Mouse (Mus musculus) heart, embryonic 10.5 days (tissue): ENCODE measurements around the gene Mast1. TPM values are rescaled to one million over a fixed set of nuclear protein-coding genes. Genes with fewer than 3 reads are reported as not detected.

Experiments used
- DNase-seq: peaks from one replicate; pipeline ENCODE4 v3.0.0-alpha.2; 2017; ENCODE audit warnings: low spot score
- H3K27ac ChIP-seq: fragments of 300-500 bp; sonication (generic); 2 replicates; pipeline ENCODE4 v1.5.1; 2016; ENCODE audit warnings: mild to moderate bottlenecking
- H3K27me3 ChIP-seq: fragments of 300-500 bp; sonication (generic); 2 replicates; pipeline ENCODE4 v1.6.1; 2016; ENCODE audit warnings: mild to moderate bottlenecking; ENCODE audit not compliant: poor library complexity, insufficient read depth, severe bottlenecking
- H3K36me3 ChIP-seq: fragments of 300-500 bp; sonication (generic); 2 replicates; pipeline ENCODE4 v1.6.1; 2016; ENCODE audit warnings: mild to moderate bottlenecking, moderate library complexity
- H3K4me1 ChIP-seq: fragments of 300-500 bp; sonication (generic); 2 replicates; pipeline ENCODE4 v1.6.1; 2016; ENCODE audit warnings: mild to moderate bottlenecking
- H3K4me3 ChIP-seq: fragments of 300-500 bp; sonication (generic); 2 replicates; pipeline ENCODE4 v1.5.1; 2016; ENCODE audit warnings: mild to moderate bottlenecking, moderate library complexity
- H3K9me3 ChIP-seq: fragments of 300-500 bp; sonication (generic); 2 replicates; pipeline ENCODE4 v1.6.1; 2016; ENCODE audit warnings: mild to moderate bottlenecking, moderate library complexity
- WGBS: fragments of 180-500 bp; shearing (Covaris S2); methylation state at CpG from one replicate; pipeline ENCODE4 v1.1.7; 2016; 5-methylcytosine and 5-hydroxymethylcytosine counted together
- polyA plus RNA-seq: library from polyadenylated mRNA; unstranded; fragments of >200 nt; fragmentation: Nextera tagmentation; extraction: Ambion mirVana; gene quantifications from 2 replicates; pipeline ENCODE4 v1.2.1, GENCODE M21; 2016

Gene Mast1
- polyA plus RNA-seq, 1 experiment from 2014 or later: 0.09 TPM

DNA sequence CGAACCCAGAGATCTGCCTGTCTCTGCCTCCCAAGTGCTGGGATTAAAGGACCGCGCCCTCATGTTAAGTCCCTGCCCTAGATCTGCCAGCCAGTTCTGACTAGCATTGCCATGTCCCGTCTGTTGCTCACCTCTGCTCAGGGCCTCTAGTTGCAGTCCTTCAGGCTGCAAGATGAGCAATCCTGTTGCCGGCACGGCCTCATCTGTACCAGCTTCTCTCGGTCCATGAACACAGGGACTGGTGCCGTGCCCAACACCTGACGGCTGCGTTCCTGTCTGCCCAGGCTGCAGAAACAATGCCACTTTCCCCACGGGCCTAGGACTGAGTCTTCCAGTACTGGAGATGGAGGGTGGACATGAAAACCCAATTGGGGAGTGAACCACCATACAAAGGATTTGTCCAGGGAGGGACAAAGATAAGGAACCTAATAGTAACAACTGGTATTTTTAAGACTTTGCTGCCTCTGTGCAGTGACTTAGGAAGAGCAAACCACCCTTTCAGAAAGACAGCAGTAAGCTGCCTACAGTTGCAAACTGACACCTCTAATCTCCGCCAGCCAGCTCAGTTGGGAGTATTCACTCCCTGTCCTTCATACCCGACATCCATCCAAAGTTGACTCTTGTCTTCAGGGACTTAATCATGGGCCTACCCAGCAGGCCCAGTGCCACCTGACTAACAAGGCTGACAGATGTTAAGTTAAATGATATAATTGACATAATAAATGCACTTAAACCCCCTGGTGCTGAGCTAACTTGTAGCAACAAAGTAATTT is 30.6 kb upstream of the Mast1 start:
- DNase-seq: no peak
- H3K4me3 ChIP-seq: peak overlapping the region; percentile 22; the same call in 1 of the 2 replicates
- no peaks in the 10 kb centered on the region for H3K9me3 ChIP-seq
- H3K27ac ChIP-seq: peak overlapping the region; percentile 97
- no peaks in the 10 kb centered on the region for H3K27me3 ChIP-seq
- H3K36me3 ChIP-seq: peaks cover 30% of the 10 kb centered on the region
- WGBS: 84% methylated on average over 13 of the region's 13 CpGs
- H3K4me1 ChIP-seq: peaks cover 40% of the 10 kb centered on the region

DNA sequence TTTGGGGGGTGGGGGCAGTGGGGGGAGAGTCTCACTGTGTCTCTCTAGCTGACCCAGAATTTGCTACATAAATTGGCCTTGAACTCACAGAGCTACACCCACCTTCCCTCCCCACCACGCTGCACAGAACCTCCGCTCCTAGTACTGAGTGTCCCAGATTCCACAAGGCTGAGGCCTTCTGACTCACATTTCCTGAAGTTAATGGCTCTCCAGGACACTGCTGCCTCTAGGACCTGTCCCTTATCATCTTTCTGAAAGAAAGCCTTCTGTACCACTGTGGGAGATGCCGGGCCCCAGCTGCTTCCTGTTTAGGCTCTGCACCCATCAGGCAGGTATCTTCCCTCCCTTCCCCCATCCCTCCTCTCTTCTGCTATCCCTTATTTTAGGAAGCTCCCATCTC is 29.4 kb upstream of the Mast1 start:
- H3K9me3 ChIP-seq: no peaks in the 10 kb centered on the region
- peak overlapping the region; percentile 78 for H3K27ac ChIP-seq
- H3K4me3 ChIP-seq: peak overlapping the region; percentile 78
- no peak for DNase-seq
- WGBS: 20% methylated on average over 3 of the region's 3 CpGs
- peaks cover 22% of the 10 kb centered on the region for H3K36me3 ChIP-seq
- H3K27me3 ChIP-seq: no peaks in the 10 kb centered on the region
- H3K4me1 ChIP-seq: peaks cover 40% of the 10 kb centered on the region

DNA sequence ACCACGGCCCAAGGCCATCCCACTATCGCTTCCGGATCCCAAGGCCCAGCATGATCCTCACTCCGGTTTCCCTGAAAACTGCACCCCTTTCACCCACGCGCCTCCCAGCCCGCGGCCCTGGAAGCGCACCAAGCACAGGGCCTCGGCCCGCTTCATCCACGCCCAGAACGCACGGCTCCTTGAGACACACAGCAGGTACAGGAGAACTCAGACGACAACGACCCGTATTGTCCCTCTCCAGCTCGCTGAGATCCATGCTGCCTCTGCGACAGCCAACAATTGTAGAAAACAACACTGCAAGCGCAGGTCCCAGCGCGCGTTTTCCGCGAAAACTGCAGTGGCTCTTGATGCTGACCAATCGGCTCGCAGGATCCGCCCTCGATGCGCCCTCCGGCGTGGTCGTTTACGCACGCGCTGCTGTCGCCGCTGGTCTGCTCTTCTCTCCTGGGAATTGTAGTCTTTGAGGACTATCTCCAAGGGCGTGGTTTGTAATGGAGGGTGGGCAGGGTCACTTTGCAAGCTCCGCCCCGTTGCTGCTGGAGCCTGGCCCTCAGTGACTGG is 28.7 kb upstream of the Mast1 start:
- no peaks in the 10 kb centered on the region for H3K27me3 ChIP-seq
- H3K4me1 ChIP-seq: peaks cover 35% of the 10 kb centered on the region
- peak; percentile 99 for DNase-seq
- H3K27ac ChIP-seq: peak overlapping the region; percentile 78
- H3K4me3 ChIP-seq: peak overlapping the region; percentile 78
- WGBS: under 1% methylated on average over 41 of the region's 41 CpGs
- H3K36me3 ChIP-seq: peaks cover 17% of the 10 kb centered on the region
- H3K9me3 ChIP-seq: no peaks in the 10 kb centered on the region

DNA sequence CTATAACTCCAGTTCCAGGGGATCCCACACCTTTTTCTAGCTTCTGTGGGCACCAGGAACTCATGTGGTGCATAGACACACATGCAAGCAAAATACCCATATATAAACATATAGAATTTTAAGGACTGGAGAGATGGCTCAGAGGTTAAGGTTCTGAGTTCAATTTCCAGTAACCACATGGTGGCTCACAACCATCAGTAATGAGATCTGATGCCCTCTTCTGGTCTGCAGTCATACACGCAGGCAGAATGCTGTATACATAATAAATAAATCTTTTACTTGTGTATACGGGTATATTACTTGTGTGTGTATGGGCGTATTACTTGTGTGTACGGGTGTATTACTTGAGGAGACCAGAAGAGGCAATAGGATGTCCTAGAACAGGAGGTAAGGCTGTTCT is 26.8 kb upstream of the Mast1 start:
- no peak for DNase-seq
- WGBS: 83% methylated on average over 4 of the region's 4 CpGs
- no peaks in the 10 kb centered on the region for H3K9me3 ChIP-seq

DNA sequence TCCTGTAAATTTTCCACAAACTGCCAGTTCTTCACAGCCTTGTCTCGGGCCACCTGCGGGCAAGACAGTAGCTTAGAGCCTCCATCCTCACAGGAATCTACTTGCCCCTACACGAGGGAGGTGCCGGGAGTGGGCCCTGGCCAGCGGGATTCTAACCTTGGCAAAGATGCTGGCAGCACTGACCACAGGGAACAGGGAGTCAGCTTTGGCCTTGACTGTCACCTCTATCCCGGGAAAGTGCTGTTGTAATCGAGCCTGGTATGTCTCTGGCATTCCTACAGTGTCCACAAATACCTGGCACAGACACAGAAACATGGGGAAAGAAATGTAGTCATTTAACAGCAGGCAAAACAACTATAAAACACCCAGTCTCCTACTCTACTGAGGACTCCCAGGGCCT is 22.7 kb upstream of the Mast1 start:
- H3K9me3 ChIP-seq: no peaks in the 10 kb centered on the region
- no peak overlapping the region for H3K27ac ChIP-seq
- peaks cover 49% of the 10 kb centered on the region for H3K36me3 ChIP-seq
- DNase-seq: no peak
- peaks cover under 1% of the 10 kb centered on the region for H3K4me1 ChIP-seq
- no peaks in the 10 kb centered on the region for H3K27me3 ChIP-seq
- H3K4me3 ChIP-seq: no peak overlapping the region
- 87% methylated on average over 7 of the region's 7 CpGs for WGBS

More for the DNA sequence above, 26.8 kb upstream of the Mast1 start:
- Histone ChIP-seq H3K27ac (no peak overlapping the region), H3K36me3 (peaks cover 25% of the 10 kb centered on the region), H3K4me1 (peaks cover 29% of the 10 kb centered on the region), H3K4me3 (no peak overlapping the region), H3K27me3 (no peaks in the 10 kb centered on the region)

DNA sequence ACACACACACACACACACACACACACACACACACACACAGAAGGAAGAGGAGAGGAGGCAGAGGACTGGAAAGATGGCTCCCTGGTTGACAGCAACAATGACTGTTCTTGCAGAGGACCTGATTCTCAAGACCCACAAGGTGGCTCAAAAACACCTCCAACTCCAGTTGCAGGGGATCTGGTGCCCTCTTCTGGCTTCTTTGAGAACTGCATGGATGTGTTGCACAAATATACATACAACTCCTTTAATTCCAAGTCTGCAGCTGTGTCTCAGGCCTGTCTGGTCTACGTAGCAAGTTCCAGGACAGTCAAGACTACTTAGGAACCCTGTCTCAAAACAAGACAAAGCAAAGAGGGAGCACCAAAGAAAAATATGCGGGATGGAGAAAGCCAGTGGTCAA is 19.6 kb upstream of the Mast1 start:
- Histone ChIP-seq H3K27ac (no peak overlapping the region), H3K4me1 (peaks cover 5% of the 10 kb centered on the region; the same call in 1 of the 2 replicates), H3K27me3 (peaks cover 20% of the 10 kb centered on the region; the same call in 1 of the 2 replicates), H3K9me3 (no peaks in the 10 kb centered on the region), H3K36me3 (peaks cover 37% of the 10 kb centered on the region), H3K4me3 (no peak overlapping the region)
- no peak for DNase-seq
- WGBS: 44% methylated on average over 2 of the region's 2 CpGs

DNA sequence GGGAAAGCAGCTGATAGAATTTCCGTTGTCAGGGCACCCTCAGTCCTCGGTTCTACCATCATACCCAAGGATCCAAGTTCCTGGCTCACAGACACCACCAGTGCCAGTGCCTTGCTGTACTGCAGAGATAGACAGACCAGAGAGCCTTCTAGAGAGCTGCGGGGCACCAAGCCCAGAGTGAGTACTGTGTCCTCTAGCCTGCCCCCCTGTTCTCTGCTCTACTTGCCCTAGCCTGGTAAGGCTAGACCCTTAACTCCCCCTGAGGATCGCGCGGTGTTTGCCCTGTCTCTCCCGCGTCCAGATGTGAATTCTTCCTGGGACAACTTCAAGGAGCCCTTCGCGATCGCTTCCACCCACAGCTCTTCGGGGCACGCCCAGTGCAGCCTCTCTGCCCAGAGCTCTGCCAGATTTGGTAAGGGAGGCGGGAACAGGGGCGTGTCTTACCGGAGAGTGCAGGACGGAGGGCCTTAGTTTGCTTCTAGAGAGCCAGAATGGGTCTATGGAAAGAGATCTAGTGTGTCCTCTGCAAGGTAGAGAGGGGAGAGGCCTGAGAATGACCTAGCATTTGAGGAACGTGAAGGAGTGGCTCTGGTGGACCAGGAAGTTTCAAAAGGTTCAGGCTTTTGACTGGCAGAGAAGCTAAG is 15.6 kb upstream of the Mast1 start:
- Histone ChIP-seq H3K4me1 (peaks cover 5% of the 10 kb centered on the region; the same call in 1 of the 2 replicates), H3K36me3 (peaks cover 15% of the 10 kb centered on the region; the same call in 1 of the 2 replicates), H3K27ac (no peak overlapping the region), H3K9me3 (no peaks in the 10 kb centered on the region), H3K27me3 (peaks cover 58% of the 10 kb centered on the region), H3K4me3 (0 out of 2 replicates have a peak overlapping the region, but pooled peaks have one; percentile 22)
- no peak for DNase-seq
- 6% methylated on average over 18 of the region's 18 CpGs for WGBS

DNA sequence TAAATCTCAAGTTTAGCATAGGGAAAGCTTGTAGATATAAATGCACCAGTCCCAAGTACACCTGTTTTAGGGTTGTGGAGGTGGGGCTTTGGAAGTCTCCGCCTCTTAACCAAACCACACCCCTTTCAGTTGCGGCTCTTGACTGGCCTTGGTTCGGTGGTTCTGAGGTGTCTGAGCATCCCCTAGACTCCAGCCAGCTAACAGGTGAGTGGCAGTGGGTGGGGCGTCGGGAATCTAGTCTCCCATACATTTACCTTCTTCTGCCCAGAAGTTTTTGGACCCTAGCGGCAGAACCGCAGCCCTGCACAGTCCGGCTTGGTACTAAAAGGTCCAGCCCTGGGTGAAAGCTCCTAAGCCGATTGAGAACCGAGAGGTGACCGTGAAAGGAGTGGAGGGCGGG is 12.6 kb upstream of the Mast1 start:
- no peak overlapping the region for H3K27ac ChIP-seq
- peaks cover 86% of the 10 kb centered on the region for H3K27me3 ChIP-seq
- H3K36me3 ChIP-seq: no peaks in the 10 kb centered on the region
- H3K4me1 ChIP-seq: peaks cover 18% of the 10 kb centered on the region
- no peak for DNase-seq
- 16% methylated on average over 12 of the region's 12 CpGs for WGBS
- H3K9me3 ChIP-seq: no peaks in the 10 kb centered on the region
- H3K4me3 ChIP-seq: no peak overlapping the region

DNA sequence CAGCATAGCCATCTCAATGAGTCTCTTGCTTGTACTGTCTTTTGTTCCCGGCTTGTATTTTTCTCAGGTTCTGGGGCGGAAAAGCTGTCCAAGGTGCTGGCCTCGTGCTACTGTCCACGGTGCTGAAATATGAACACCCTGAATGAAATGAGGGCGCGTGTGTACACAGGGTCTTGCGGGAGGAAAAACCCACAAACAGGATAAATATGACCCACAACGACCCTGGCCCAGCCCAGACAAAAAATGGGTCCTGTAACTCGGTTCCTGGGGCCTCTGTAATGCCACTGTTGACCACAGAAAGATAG is 10.0 kb upstream of the Mast1 start:
- no peaks in the 10 kb centered on the region for H3K36me3 ChIP-seq
- no peaks in the 10 kb centered on the region for H3K9me3 ChIP-seq
- H3K4me3 ChIP-seq: no peak overlapping the region
- DNase-seq: no peak
- H3K27me3 ChIP-seq: peaks cover 93% of the 10 kb centered on the region
- peaks cover 18% of the 10 kb centered on the region for H3K4me1 ChIP-seq
- 18% methylated on average over 9 of the region's 9 CpGs for WGBS
- H3K27ac ChIP-seq: no peak overlapping the region

DNA sequence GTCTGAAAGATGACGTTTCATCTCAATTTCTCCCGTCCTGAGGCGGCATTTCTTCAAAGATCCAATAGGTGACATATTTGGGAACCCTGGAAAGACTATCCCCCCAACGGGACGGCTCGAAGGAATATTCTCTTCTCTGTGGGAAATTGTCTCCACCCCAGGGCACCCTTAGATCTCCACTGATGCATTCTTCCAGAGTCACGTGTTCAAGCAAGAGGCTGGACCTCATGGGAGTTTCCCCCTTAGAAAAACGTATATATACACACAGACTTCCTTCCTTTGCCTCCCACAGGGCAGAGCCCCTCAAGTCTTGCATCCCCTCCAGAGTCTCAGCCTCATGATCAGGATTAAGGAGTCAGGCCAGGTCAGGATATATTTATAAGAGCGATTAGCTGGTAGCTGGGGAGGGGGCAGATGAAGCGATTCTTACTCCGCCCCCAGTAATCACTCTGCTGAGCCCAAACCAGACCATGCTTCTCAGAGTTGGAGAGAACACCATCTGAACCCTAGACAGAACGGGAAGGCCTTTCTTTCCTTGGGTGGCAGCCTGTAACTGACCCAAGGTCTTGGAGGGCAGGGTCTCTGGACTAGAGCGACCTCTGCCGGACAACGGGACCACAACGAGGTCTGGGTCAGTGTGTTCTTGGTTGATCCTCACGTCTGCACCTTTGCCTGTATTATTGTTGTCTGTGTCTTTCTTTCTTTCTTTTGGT is 9.5 kb upstream of the Mast1 start, which contains the start of gene Rtbdn:
TSS of gene Rtbdn (plus strand) at position 464 of the 713 bp plus-strand sequence.
- Histone ChIP-seq H3K4me1 (peaks cover 18% of the 10 kb centered on the region), H3K27ac (no peak within 1 kb of the TSS), H3K4me3 (peak within 1 kb of the TSS; percentile 60), H3K36me3 (no peaks in the 10 kb centered on the region), H3K9me3 (no peaks in the 10 kb centered on the region), H3K27me3 (peaks cover 92% of the 10 kb centered on the region)
- no peak for DNase-seq
- WGBS: 13% methylated on average over 17 of the region's 17 CpGs

DNA sequence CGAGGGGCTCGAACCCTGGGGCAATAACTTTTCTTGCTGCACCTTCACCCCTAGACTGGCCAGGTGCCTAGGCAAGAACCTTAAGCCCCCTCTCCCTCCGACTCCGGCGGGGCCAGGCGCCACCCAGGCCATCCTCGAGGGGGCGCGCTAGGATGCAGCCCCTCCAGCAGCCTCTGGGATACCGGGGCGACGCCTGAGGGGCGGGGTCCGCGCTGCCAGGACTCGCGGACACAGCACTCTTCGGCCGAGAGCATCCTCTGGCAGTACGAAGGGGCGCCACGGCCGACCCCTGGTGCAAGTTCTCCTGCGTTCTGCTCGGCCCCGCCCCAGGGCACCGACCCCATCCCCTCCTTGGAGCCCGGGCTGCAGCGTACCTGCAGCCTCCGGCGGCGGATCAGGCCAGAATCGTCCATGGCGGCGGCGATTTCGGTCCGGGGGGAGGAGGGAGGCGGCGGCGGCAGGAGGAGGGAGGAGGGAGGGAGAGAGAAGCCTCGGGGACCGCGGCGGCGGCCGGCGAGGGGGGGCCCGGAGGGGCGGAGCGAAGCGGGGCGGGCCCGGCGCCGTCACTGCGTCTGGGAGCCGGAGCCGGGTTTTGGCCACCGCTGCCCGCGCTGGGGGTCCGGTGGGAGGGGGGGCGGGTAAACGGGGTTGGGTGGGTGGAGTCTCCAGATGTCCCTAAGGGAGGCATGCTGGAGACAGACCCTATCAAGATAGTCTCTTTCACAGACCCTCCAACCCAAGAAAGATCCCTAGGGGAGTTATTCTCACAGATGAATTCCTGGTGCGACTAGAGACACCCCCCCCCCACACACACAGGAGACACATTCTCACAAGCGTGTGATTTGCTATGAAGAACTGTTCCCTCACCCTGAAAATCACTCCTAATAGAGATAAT is 8.7 kb upstream of the Mast1 start:
- Histone ChIP-seq H3K9me3 (no peaks in the 10 kb centered on the region), H3K27ac (no peak overlapping the region), H3K4me1 (peaks cover 18% of the 10 kb centered on the region), H3K27me3 (peaks cover 86% of the 10 kb centered on the region), H3K36me3 (no peaks in the 10 kb centered on the region), H3K4me3 (peak overlapping the region; percentile 60)
- 2% methylated on average over 31 of the region's 67 CpGs for WGBS
- DNase-seq: no peak

DNA sequence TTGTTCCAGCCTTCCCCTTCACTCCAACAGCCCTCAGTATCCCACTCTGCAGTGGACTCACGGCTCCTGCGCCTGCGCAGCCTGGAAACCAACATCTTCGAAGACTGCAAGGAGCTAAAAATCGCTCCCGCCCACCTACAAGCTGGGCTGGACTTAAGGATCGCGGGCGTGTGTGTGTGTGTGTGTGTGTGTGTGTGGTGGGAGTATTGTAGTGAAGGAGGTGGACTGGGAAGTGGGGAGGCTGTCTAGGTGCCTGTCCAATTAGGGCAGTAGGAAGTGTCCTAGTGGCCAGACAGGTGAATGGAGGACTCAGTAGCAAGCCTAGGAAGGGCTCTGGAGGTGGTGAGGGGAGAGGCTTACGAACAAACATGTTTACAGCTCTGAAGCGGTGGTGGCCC is 8.1 kb upstream of the Mast1 start:
- 8% methylated on average over 11 of the region's 11 CpGs for WGBS
- peaks cover 18% of the 10 kb centered on the region for H3K4me1 ChIP-seq
- no peaks in the 10 kb centered on the region for H3K36me3 ChIP-seq
- peak overlapping the region; percentile 60 for H3K4me3 ChIP-seq
- no peak overlapping the region for H3K27ac ChIP-seq
- no peaks in the 10 kb centered on the region for H3K9me3 ChIP-seq
- no peak for DNase-seq
- peaks cover 86% of the 10 kb centered on the region for H3K27me3 ChIP-seq
